Mouse (Mus musculus) embryonic facial prominence, embryonic 11.5 days (tissue): ENCODE measurements around the gene Krt9. TPM values are rescaled to one million over a fixed set of nuclear protein-coding genes. Genes with fewer than 3 reads are reported as not detected.
A peak's percentile ranks its signal among the peaks of the same experiment; 100 is the strongest.

Source experiments
- ATAC-seq: fragments of 200-750 bp; cut with Nextera tagmentation; replicated peaks from 2 replicates; pipeline ENCODE4 v1.8.0; 2017; ENCODE audit warnings: low read depth; ENCODE audit not compliant: insufficient number of reproducible peaks, low FRiP score, low TSS enrichment
- DNase-seq: peaks from one replicate; pipeline ENCODE4 v3.0.0-alpha.2; 2015; ENCODE audit warnings: low spot score
- H3K27ac ChIP-seq: fragments of 300-500 bp; sonication (generic); replicated peaks from 2 replicates; pipeline ENCODE4 v1.5.1; 2014; ENCODE audit warnings: mild to moderate bottlenecking, low read depth, low read length, control low read depth
- H3K27me3 ChIP-seq: fragments of 300-500 bp; sonication (generic); 2 replicates; pipeline ENCODE4 v1.6.1; 2014; ENCODE audit warnings: mild to moderate bottlenecking, low read length, moderate library complexity, mixed read lengths; ENCODE audit not compliant: control insufficient read depth, insufficient read depth
- H3K36me3 ChIP-seq: fragments of 300-500 bp; sonication (generic); replicated peaks from 2 replicates; pipeline ENCODE4 v1.6.1; 2014; ENCODE audit warnings: low read depth, mild to moderate bottlenecking, low read length, moderate library complexity, mixed read lengths; ENCODE audit not compliant: control insufficient read depth, insufficient read depth
- H3K4me1 ChIP-seq: fragments of 300-500 bp; sonication (generic); 2 replicates; pipeline ENCODE4 v1.6.1; 2014; ENCODE audit warnings: low read length, mixed read lengths; ENCODE audit not compliant: control insufficient read depth, insufficient read depth
- H3K4me2 ChIP-seq: fragments of 300-500 bp; sonication (generic); 2 replicates; pipeline ENCODE4 v1.6.1; 2014; ENCODE audit warnings: low read depth, mild to moderate bottlenecking, control low read depth, low read length, moderate library complexity
- H3K4me3 ChIP-seq: fragments of 300-500 bp; sonication (generic); 2 replicates; pipeline ENCODE4 v1.5.1; 2014; ENCODE audit warnings: low read depth, low read length, control low read depth
- H3K9ac ChIP-seq: fragments of 300-500 bp; sonication (generic); replicated peaks from 2 replicates; pipeline ENCODE4 v1.6.1; 2014; ENCODE audit warnings: mild to moderate bottlenecking, control low read depth, low read length
- H3K9me3 ChIP-seq: fragments of 300-500 bp; sonication (generic); replicated peaks from 2 replicates; pipeline ENCODE4 v1.6.1; 2016; ENCODE audit warnings: mild to moderate bottlenecking, low read length, inconsistent platforms, mixed read lengths; ENCODE audit not compliant: control insufficient read depth
- WGBS: fragments of 180-500 bp; shearing (Covaris S2); extraction: QIAGEN DNeasy Blood & Tissue Kit; methylation state at CpG from one replicate; pipeline ENCODE4 v1.1.7; 2014; 5-methylcytosine and 5-hydroxymethylcytosine counted together
- polyA plus RNA-seq: library from polyadenylated mRNA; unstranded; fragments of >200 nt; fragmentation: Nextera tagmentation; extraction: Ambion mirVana; gene quantifications from 2 replicates; pipeline ENCODE4 v1.2.1, GENCODE M21; 2014

Gene Krt9
- polyA plus RNA-seq, 1 experiment from 2014 or later: not detected

DNA sequence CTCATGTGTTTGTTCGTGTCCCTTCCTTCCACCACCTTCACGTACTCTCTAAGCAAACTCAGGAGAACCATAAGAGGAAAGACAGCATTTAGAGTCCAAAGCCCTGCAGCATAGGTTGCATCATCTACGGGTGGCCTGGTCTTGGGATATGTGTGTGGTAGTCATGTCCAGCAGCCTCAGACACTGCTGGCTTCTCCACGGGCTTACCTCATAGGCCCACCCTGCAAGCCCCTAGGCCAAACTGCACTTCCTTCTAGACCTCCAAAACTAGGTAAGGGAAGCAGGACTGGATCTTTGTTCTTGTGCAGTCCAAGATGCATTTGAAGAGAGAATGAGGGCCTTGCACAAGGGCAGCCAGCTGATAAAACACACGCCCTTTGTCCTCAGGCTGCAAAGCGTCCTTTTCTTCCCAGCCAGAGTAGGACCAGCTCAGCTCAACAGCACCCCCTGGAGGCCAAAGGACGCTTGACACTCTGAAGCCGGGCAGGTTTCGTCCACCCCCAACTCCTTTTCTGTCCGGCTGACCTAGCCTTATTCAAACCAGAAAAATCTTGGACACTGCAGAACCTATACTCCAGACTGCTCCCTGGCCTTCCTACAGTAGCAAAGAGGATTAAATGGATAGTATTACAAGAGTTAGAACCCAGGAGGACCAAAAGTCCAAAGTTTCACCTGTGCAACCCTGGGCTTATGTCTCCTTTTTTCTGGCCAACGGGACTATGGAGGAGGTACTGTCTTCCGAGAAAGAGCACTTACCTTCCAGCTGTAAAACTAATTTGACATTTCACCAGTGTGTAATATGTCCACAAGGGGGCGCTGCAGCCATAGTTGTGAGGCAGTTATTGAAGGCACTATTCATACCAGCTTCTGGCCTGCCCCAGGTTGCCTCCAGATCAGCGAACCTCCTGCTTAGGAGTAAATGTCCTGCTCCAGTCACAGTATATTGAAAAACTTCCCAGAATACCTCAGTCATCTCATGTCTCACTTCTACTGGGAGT is 24.0 kb downstream of the Krt9 start:
- DNase-seq (peak; percentile 84), ATAC-seq (peak; percentile 49; the same call in 1 of the 2 replicates)
- no peak overlapping the region for H3K27ac ChIP-seq
- H3K4me3 ChIP-seq: no peak overlapping the region
- H3K9ac ChIP-seq: no peak overlapping the region
- no peaks in the 10 kb centered on the region for H3K36me3 ChIP-seq
- H3K4me2 ChIP-seq: no peak overlapping the region
- no peaks in the 10 kb centered on the region for H3K27me3 ChIP-seq
- H3K9me3 ChIP-seq: no peaks in the 10 kb centered on the region
- 30% methylated on average over 14 of the region's 14 CpGs for WGBS
- no peaks in the 10 kb centered on the region for H3K4me1 ChIP-seq

DNA sequence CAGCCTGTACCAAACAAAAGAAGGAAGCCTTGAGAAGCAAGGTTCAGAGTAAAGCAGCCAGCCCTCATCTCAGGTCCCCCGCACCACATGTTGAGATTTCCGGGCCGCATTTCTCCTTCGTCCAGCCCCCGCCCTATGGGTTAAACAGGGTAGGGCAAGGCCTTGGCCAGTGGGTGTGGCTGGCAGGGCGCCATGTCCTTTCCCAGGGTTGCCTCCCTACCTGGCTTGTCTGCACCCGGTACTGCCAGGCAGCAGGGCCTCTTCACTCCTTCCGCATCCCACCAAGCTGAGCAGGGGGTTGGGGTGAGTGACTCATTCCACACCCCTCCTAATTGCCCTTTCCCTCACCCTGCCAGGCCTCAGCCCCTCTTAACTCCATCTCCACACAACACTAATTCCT is 25.0 kb downstream of the Krt9 start:
- Histone ChIP-seq H3K27me3 (no peaks in the 10 kb centered on the region), H3K4me2 (no peak overlapping the region), H3K9ac (no peak overlapping the region), H3K4me1 (no peaks in the 10 kb centered on the region), H3K4me3 (no peak overlapping the region), H3K9me3 (no peaks in the 10 kb centered on the region), H3K36me3 (no peaks in the 10 kb centered on the region), H3K27ac (no peak overlapping the region)
- no peak for ATAC-seq
- DNase-seq: no peak
- 74% methylated on average over 8 of the region's 8 CpGs for WGBS

DNA sequence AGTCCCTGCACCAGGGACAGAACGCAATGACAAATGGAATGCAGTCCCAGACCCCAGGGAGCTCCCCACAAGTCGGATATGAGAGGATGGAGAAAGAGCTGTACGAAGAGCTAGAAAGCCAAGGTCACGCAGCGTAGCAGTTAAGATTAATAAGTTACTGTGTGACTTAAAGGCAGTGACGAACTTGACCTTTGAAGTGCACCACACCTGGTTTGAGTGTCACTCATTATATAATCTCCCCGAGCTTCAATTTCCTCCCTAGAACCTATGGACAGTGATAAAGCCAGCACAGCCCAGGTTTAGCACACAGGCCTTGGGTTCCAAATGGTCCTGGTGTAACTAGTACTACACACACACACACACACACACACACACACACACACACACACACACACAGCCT is 28.7 kb downstream of the Krt9 start:
- H3K27me3 ChIP-seq: no peaks in the 10 kb centered on the region
- DNase-seq (no peak), ATAC-seq (no peak)
- no peak overlapping the region for H3K4me3 ChIP-seq
- H3K27ac ChIP-seq: no peak overlapping the region
- H3K9me3 ChIP-seq: no peaks in the 10 kb centered on the region
- H3K4me2 ChIP-seq: no peak overlapping the region
- no peaks in the 10 kb centered on the region for H3K4me1 ChIP-seq
- H3K9ac ChIP-seq: no peak overlapping the region
- no peaks in the 10 kb centered on the region for H3K36me3 ChIP-seq
- WGBS: 55% methylated on average over 7 of the region's 7 CpGs

DNA sequence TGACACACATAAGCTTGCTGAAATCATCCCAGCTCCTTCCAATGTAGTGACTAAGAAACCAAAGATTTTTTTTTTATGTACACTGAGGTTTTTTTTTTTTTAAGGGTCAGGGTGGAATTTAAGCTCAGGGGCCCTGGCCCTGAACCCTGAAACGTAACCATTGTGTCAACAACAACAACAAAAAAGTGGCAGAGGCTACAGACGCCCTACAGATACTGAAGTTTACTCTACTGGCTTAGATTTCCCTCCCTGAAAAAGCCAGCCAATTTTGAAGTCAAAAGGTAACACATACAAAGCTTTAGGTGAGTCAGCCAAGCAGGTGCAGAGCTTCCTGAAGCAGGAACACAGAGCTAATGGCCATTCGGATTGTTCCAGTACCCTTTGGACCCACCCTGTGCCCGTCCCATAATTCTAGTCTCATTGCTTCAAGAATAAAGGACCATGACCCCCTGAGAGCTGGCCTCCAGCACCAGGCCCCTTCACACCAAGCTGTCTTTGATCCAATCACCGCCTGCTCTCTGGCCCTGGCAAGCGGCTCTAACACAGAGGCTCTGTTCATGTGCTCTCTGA is 35.1 kb downstream of the Krt9 start:
- H3K36me3 ChIP-seq: no peaks in the 10 kb centered on the region
- ATAC-seq: no peak

DNA sequence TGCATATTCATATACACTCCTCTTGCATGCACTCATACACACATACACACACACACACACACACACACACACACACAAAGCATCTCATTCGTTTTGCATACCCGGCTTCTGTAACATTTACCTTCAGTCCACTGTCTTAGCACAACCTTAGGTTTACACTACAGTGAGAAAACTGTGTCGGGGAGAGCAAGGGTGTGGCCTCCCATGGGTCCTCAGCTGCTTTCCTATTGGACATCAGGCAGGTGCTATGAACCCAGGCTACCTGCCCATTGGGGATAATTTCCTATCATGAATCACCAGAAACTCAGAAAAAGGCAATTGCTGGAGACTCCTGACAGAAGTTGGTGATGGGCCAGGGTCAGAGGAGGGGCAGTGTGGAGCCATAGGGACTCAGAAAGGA is 35.7 kb downstream of the Krt9 start:
- 78% methylated on average over 3 of the region's 3 CpGs for WGBS
- Histone ChIP-seq H3K36me3 (no peaks in the 10 kb centered on the region), H3K27me3 (no peaks in the 10 kb centered on the region), H3K9ac (no peak overlapping the region), H3K4me1 (no peaks in the 10 kb centered on the region), H3K9me3 (no peaks in the 10 kb centered on the region), H3K27ac (no peak overlapping the region), H3K4me2 (no peak overlapping the region), H3K4me3 (no peak overlapping the region)
- ATAC-seq (no peak), DNase-seq (no peak)

More for the DNA sequence above, 35.1 kb downstream of the Krt9 start:
- no peak for DNase-seq
- Histone ChIP-seq H3K27me3 (no peaks in the 10 kb centered on the region), H3K4me1 (no peaks in the 10 kb centered on the region), H3K27ac (no peak overlapping the region), H3K9ac (no peak overlapping the region), H3K4me3 (no peak overlapping the region), H3K4me2 (no peak overlapping the region), H3K9me3 (no peaks in the 10 kb centered on the region)
- 51% methylated on average over 6 of the region's 6 CpGs for WGBS

DNA sequence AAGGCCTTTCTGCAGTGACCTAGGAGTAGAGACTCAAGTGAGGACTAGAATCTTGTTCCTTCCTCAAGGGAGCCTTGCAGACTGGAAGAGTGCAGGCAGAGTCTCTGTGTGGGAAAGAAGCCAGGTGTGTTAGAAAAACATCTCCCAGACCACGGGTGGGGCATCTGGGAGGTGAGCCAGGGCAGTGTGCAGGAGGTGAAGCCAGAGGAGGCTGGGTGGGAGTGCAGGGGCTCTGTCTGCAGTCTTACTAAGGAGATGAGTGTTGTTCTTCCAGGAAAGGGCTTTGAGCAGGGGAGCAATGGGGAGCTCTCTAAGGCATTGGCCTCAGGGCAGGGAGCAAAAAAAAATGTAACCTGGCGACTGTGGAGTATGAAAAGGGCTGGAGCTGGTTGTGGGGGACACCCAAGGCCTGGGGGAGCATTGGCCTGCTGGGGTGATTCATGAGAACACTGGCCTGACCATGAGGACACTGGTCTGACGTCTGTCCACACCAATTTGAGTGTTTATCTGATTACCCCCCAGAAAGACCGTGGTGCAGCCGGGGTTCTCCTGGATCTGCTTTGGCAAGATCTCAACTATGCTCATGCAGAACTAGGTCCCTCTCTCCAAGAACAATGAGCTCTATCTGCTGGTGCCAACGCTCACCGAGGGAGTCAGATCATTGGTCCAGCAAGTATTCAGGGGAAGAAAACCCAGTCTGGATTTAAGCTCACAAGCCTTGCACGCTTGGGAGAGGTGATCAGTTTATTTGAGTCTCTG is 37.4 kb downstream of the Krt9 start:
- Histone ChIP-seq H3K36me3 (no peaks in the 10 kb centered on the region), H3K4me1 (no peaks in the 10 kb centered on the region), H3K9ac (no peak overlapping the region), H3K27ac (no peak overlapping the region), H3K9me3 (no peaks in the 10 kb centered on the region), H3K27me3 (no peaks in the 10 kb centered on the region), H3K4me3 (no peak overlapping the region), H3K4me2 (no peak overlapping the region)
- ATAC-seq (no peak), DNase-seq (no peak)
- WGBS: 71% methylated on average over 8 of the region's 8 CpGs

DNA sequence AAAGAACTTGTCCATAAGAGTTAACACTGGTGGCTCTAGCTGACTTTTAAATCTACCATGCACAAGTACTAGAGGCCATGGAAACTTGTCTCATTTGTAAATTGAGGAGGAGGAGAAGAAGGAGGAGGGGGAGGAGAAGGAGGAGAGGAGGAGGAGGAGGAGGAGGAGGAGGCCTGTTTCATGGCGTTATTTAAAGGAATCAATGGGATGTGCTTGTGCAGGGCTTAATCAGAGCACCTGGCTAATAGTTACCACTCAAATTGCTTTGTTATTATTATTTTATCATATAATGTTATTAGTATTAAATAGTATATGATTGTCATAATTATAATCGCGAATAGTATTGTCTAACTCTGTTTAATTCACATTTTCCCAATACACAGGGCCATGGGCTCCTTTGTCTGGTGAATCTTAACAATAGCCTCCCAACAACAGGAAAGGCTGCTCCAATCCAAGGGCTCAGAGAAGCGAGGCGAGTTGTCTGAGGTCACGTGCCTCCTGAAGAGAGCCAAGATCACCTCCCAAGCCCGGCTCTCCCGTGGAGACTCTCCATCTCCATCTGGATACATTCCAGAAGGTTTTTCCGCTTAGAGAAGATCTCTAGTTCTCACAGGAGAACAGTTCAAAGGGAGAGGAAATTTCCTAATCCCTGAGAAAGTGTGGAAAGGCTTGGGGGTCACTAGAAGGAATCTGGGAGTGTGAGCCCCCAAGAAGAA is 44.3 kb downstream of the Krt9 start, which contains the start of gene Krt19:
Gene Krt19, minus strand, starts transcription at position 51 of the 716 bp plus-strand sequence.
- Histone ChIP-seq H3K9me3 (no peaks in the 10 kb centered on the region), H3K27ac (no peak within 1 kb of the TSS), H3K36me3 (no peaks in the 10 kb centered on the region), H3K4me1 (no peaks in the 10 kb centered on the region; the same call in 1 of the 2 replicates), H3K27me3 (peaks cover 10% of the 10 kb centered on the region), H3K4me3 (no peak within 1 kb of the TSS), H3K4me2 (no peak within 1 kb of the TSS), H3K9ac (no peak within 1 kb of the TSS)
- DNase-seq (no peak), ATAC-seq (no peak)
- WGBS: 55% methylated on average over 9 of the region's 9 CpGs
